Mouse (Mus musculus): Measurements from ENCODE around the gene Klhl29. TPM values are rescaled to one million over a fixed set of nuclear protein-coding genes. Genes with fewer than 3 reads are reported as not detected.

Klhl29 gene
- total and polyA plus RNA-seq, 3 experiments = not detected

DNA sequence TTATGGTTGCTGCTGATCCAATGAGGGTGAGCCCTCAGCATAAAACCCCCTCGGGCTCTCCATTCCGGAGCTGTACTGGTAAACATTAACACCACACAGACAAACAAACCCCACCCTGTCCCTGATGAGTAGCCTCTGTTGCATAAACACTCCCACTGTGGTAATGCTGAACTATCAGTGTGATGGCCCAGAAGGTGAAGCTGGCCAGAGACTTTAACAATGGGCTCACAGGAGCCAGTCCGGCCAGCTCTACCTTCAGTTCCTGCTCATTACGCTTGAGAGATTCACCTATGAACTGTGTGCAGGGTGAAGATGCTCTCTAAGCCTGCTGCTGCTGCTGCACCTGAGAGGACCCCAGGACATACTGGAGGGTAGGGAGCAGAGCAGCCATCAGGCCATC lies 132.0 kb downstream of the Klhl29 start:
- Histone ChIP-seq H3K79me2 (ENCODE audit: control insufficient read depth, insufficient read depth, low read length, poor library complexity) (no peaks in the 10 kb centered on the region), H3K4me1 (ENCODE audit: control insufficient read depth in 1 of 2, insufficient read depth in 2 of 2, low read length in 2 of 2) (no peaks in the 10 kb centered on the region), H3K4me3 (ENCODE audit: control insufficient read depth in 1 of 2, insufficient read depth in 1 of 2, low read depth in 2 of 2, low read length in 2 of 2) (no peak overlapping the region), H3K27ac (ENCODE audit: control insufficient read depth, low read depth, low read length) (no peak overlapping the region), H3K9me3 (replicated peaks; ENCODE audit: insufficient read depth, low read length) (no peaks in the 10 kb centered on the region), H3K27me3 (ENCODE audit: control insufficient read depth in 1 of 2, insufficient read depth in 2 of 2, low read length in 2 of 2) (no peaks in the 10 kb centered on the region), H3K36me3 (ENCODE audit: control insufficient read depth in 1 of 2, insufficient read depth in 2 of 2, low read length in 2 of 2) (no peaks in the 10 kb centered on the region), H3K9ac (ENCODE audit: control insufficient read depth, low read depth, low read length, poor library complexity, severe bottlenecking) (no peak overlapping the region)
- TF ChIP-seq POLR2A (IDR thresholded peaks at IDR 0.05; ENCODE audit: control insufficient read depth in 1 of 2, insufficient read depth in 1 of 2, low read depth in 1 of 2, low read length in 2 of 2, poor library complexity in 1 of 2) (no peak), CHD2 (IDR thresholded peaks at IDR 0.05; ENCODE audit: low read length) (no peak), ZC3H11A (IDR thresholded peaks at IDR 0.05; ENCODE audit: low read depth, low read length) (no peak), ZMIZ1 (IDR thresholded peaks at IDR 0.05; ENCODE audit: low read depth, low read length) (no peak), MYB (IDR thresholded peaks at IDR 0.05; ENCODE audit: low read depth, low read length) (no peak), EP300 (IDR thresholded peaks at IDR 0.05; ENCODE audit: low read depth in 1 of 2, low read length in 2 of 2) (no peak), MXI1 (IDR thresholded peaks at IDR 0.05; ENCODE audit: low read depth, low read length) (no peak), E2F4 (IDR thresholded peaks at IDR 0.05; ENCODE audit: borderline replicate concordance, low read depth, low read length) (no peak), USF2 (IDR thresholded peaks at IDR 0.05; ENCODE audit: borderline replicate concordance in 1 of 2, insufficient read depth in 1 of 2, low read depth in 1 of 2, low read length in 2 of 2) (no peak), MAX (IDR thresholded peaks at IDR 0.05; ENCODE audit: low read length) (no peak), CTCF (IDR thresholded peaks at IDR 0.05 in 2 of 3, conservative IDR thresholded peaks at IDR 0.05 in 1 of 3; ENCODE audit: control insufficient read depth in 1 of 3, insufficient read depth in 1 of 3, low read depth in 2 of 3, low read length in 3 of 3, poor library complexity in 1 of 3, severe bottlenecking in 1 of 3) (no peak), POLR2AphosphoS2 (IDR thresholded peaks at IDR 0.05; ENCODE audit: low read length) (no peak), JUND (IDR thresholded peaks at IDR 0.05; ENCODE audit: low read depth, low read length) (no peak), USF1 (IDR thresholded peaks at IDR 0.05; ENCODE audit: low read depth, low read length) (no peak), SMC3 (IDR thresholded peaks at IDR 0.05; ENCODE audit: low read depth, low read length) (no peak), MYC (IDR thresholded peaks at IDR 0.05; ENCODE audit: low read depth, low read length) (no peak), ZNF384 (IDR thresholded peaks at IDR 0.05; ENCODE audit: low read depth, low read length) (no peak), MEF2A (IDR thresholded peaks at IDR 0.05; ENCODE audit: extremely low read depth, insufficient replicate concordance, low read depth, low read length, poor library complexity, severe bottlenecking) (no peak)
- no peak for DNase-seq (ENCODE audit: low read depth, low spot score)

GRCm38 (mm10) chr12:5242551-5243330 lies 132.7 kb downstream of the Klhl29 start:
- no peak overlapping the region for H3K4me3 ChIP-seq (ENCODE audit: control insufficient read depth in 1 of 2, insufficient read depth in 1 of 2, low read depth in 2 of 2, low read length in 2 of 2)
- no peaks in the 10 kb centered on the region for H3K4me1 ChIP-seq (ENCODE audit: control insufficient read depth in 1 of 2, insufficient read depth in 2 of 2, low read length in 2 of 2)
- no peak for TF ChIP-seq POLR2AphosphoS2 (IDR thresholded peaks at IDR 0.05; ENCODE audit: low read length)
- no peak for TF ChIP-seq GATA1 (IDR thresholded peaks at IDR 0.05; ENCODE audit: low read depth, low read length)
- TF ChIP-seq ZNF384 (IDR thresholded peaks at IDR 0.05; ENCODE audit: low read depth, low read length) = no peak
- no peak for TF ChIP-seq TCF12 (IDR thresholded peaks at IDR 0.05; ENCODE audit: low read depth, low read length)
- TF ChIP-seq MEF2A (IDR thresholded peaks at IDR 0.05; ENCODE audit: extremely low read depth, insufficient replicate concordance, low read depth, low read length, poor library complexity, severe bottlenecking) = no peak
- TF ChIP-seq MYC (IDR thresholded peaks at IDR 0.05; ENCODE audit: low read depth, low read length) = no peak
- no peak for TF ChIP-seq MAZ (IDR thresholded peaks at IDR 0.05; ENCODE audit: low read depth, low read length)
- TF ChIP-seq MYB (IDR thresholded peaks at IDR 0.05; ENCODE audit: low read depth, low read length) = no peak
- TF ChIP-seq ZC3H11A (IDR thresholded peaks at IDR 0.05; ENCODE audit: low read depth, low read length) = no peak
- no peak for TF ChIP-seq MAX (IDR thresholded peaks at IDR 0.05; ENCODE audit: low read length)
- no peak for TF ChIP-seq HCFC1 (IDR thresholded peaks at IDR 0.05; ENCODE audit: low read depth, low read length)
- no peak for TF ChIP-seq TAL1 (IDR thresholded peaks at IDR 0.05; ENCODE audit: low read length)
- TF ChIP-seq MXI1 (IDR thresholded peaks at IDR 0.05; ENCODE audit: low read depth, low read length) = no peak
- no peaks in the 10 kb centered on the region for H3K79me2 ChIP-seq (ENCODE audit: control insufficient read depth, insufficient read depth, low read length, poor library complexity)
- H3K27me3 ChIP-seq (ENCODE audit: control insufficient read depth in 1 of 2, insufficient read depth in 2 of 2, low read length in 2 of 2) = no peaks in the 10 kb centered on the region
- no peaks in the 10 kb centered on the region for H3K9me3 ChIP-seq (replicated peaks; ENCODE audit: insufficient read depth, low read length)
- no peak overlapping the region for H3K27ac ChIP-seq (ENCODE audit: control insufficient read depth, low read depth, low read length)
- no peaks in the 10 kb centered on the region for H3K36me3 ChIP-seq (ENCODE audit: control insufficient read depth in 1 of 2, insufficient read depth in 2 of 2, low read length in 2 of 2)
- no peak overlapping the region for H3K9ac ChIP-seq (ENCODE audit: control insufficient read depth, low read depth, low read length, poor library complexity, severe bottlenecking)
- no peak for DNase-seq (ENCODE audit: low read depth, low spot score)
